Mouse (Mus musculus) kidney, postnatal 14 days (tissue): ENCODE measurements around the gene Lin54.
"Not testable (repeated sequence)": the region's sequence is repeated elsewhere in the genome, so short reads cannot be mapped to it uniquely, and the experiment has no call there.

ENCODE experiments used
- DNase-seq: peaks from one replicate; pipeline ENCODE4 v3.0.0; 2022; ENCODE audit warnings: mixed read lengths

Gene Lin54

GRCm38 (mm10) chr5:100487120-100487519, 13.3 kb downstream of the Lin54 start:
- DNase-seq, result no peak

GRCm38 (mm10) chr5:100483569-100483968, 16.9 kb downstream of the Lin54 start:
- DNase-seq, result no peak

GRCm38 (mm10) chr5:100477604-100478003, 22.8 kb downstream of the Lin54 start:
- DNase-seq, result no peak

GRCm38 (mm10) chr5:100476328-100476727, 24.1 kb downstream of the Lin54 start:
- DNase-seq, result no peak

GRCm38 (mm10) chr5:100467336-100467735, 33.1 kb downstream of the Lin54 start:
- no peak for DNase-seq

- DNase-seq, result no peak
Measured at GRCm38 (mm10) chr5:100466624-100467023, 33.8 kb downstream of the Lin54 start.

- no peak for DNase-seq
Measured at GRCm38 (mm10) chr5:100462374-100462773, 38.1 kb downstream of the Lin54 start.

GRCm38 (mm10) chr5:100461526-100461925, 38.9 kb downstream of the Lin54 start:
- no peak for DNase-seq

- no peak for DNase-seq
Measured at GRCm38 (mm10) chr5:100459468-100459867, 41.0 kb downstream of the Lin54 start.

GRCm38 (mm10) chr5:100451871-100452270, 48.6 kb downstream of the Lin54 start:
- no peak for DNase-seq

GRCm38 (mm10) chr5:100438796-100439195, 61.6 kb downstream of the Lin54 start:
- no peak for DNase-seq

GRCm38 (mm10) chr5:100437917-100438316, 62.5 kb downstream of the Lin54 start:
- no peak for DNase-seq

GRCm38 (mm10) chr5:100437086-100437485, 63.4 kb downstream of the Lin54 start:
- DNase-seq, result no peak

GRCm38 (mm10) chr5:100430966-100431365, 69.5 kb downstream of the Lin54 start:
- DNase-seq, result no peak

GRCm38 (mm10) chr5:100430076-100430390, 70.4 kb downstream of the Lin54 start:
- no peak for DNase-seq

- DNase-seq, result peak; percentile 96
Measured at GRCm38 (mm10) chr5:100429344-100430075, 70.9 kb downstream of the Lin54 start.

- DNase-seq, result no peak
Measured at GRCm38 (mm10) chr5:100428734-100429343, 71.6 kb downstream of the Lin54 start.

GRCm38 (mm10) chr5:100428031-100428733, 72.3 kb downstream of the Lin54 start:
- no peak for DNase-seq

- DNase-seq, result no peak
Measured at GRCm38 (mm10) chr5:100427276-100427675, 73.2 kb downstream of the Lin54 start.

GRCm38 (mm10) chr5:100425823-100426222, 74.6 kb downstream of the Lin54 start:
- not testable (repeated sequence) for DNase-seq

GRCm38 (mm10) chr5:100424252-100424651, 76.2 kb downstream of the Lin54 start:
- no peak for DNase-seq

GRCm38 (mm10) chr5:100423626-100424025, 76.8 kb downstream of the Lin54 start:
- DNase-seq, result no peak

- DNase-seq, result no peak
Measured at GRCm38 (mm10) chr5:100418861-100419260, 81.6 kb downstream of the Lin54 start.

GRCm38 (mm10) chr5:100418077-100418476, 82.4 kb downstream of the Lin54 start:
- no peak for DNase-seq
